In the genomic region with DNA sequence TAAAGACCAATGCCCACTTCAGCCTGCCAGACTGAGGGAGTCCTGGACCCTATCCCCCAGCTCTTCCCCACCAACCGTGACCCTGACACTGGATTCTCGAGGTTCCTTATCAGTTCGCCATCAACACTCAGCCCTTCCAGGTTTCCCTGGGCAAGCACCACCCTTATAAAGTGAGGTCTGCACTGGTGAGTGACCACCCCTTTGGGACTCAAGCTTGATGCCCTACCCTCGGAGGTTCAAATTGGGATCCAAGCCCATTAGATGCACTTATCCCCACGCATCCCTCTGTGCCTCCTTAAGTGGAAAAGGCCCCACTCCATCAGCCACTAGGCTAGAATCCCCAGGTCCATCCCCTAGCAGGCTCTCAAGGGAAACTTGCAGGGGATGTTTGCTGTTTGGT, we compare ENCODE assay signal across 9 mouse cellular contexts. TPM values are rescaled to one million over a fixed set of nuclear protein-coding genes. Genes with fewer than 3 reads are reported as not detected.
DNase-seq lines count a peak whose midpoint lies in the region; ATAC-seq and TF ChIP-seq lines count a peak whose summit lies in the region.
"Had no signal": no experiment of that assay in that cellular context is flagged by ENCODE, and none has a peak within 500 bp of the region (broad histone marks: within the 10 kb centered on the region; RNA-seq: fewer than 3 reads in every experiment).

No protein-coding gene starts in this region.

- DNase-seq in lung, adult 2 months = no peak
- no peak for DNase-seq in lung, postnatal 25 days (ENCODE audit: low spot score)
- DNase-seq in forebrain, embryonic 10.5 days (ENCODE audit: extremely low spot score, low spot score) = no peak
- DNase-seq in intestine, embryonic 14.5 days (ENCODE audit: low spot score) = no peak
- no peak for DNase-seq in frontal cortex, postnatal 14 days (ENCODE audit: low spot score in 2 of 2)
- DNase-seq in urinary bladder, postnatal 36 days (ENCODE audit: low spot score in 2 of 2) = no peak
- DNase-seq in adrenal gland, postnatal 25 days = no peak
- DNase-seq: gastrocnemius, postnatal 10 days had no signal

- H3K4me3 ChIP-seq in lung, adult 2 months (replicated peaks; ENCODE audit: extremely low read depth, low read depth, low read length) = peak overlapping the region; percentile 37
- H3K4me3 ChIP-seq in forebrain, embryonic 10.5 days = peak overlapping the region; percentile 86
- H3K4me3 ChIP-seq in intestine, embryonic 14.5 days (ENCODE audit: low read depth, low read length) = no peak overlapping the region
- H3K4me3 ChIP-seq in myocyte = peak overlapping the region; percentile 49

- H3K36me3 ChIP-seq in forebrain, embryonic 10.5 days (replicated peaks) = no peaks in the 10 kb centered on the region
- no peaks in the 10 kb centered on the region for H3K36me3 ChIP-seq in intestine, embryonic 14.5 days (ENCODE audit: control insufficient read depth, insufficient read depth, low read length)
- H3K36me3 ChIP-seq in myocyte (ENCODE audit: control insufficient read depth, insufficient read depth) = no peaks in the 10 kb centered on the region

- no peak overlapping the region for H3ac ChIP-seq in myocyte (ENCODE audit: control insufficient read depth, insufficient read length)

- no peak for ATAC-seq in intestine, embryonic 14.5 days (replicated peaks; ENCODE audit: low FRiP score, low TSS enrichment, low read depth)

- 46% methylated on average over 5 of the region's 5 CpGs for WGBS in lung, adult 2 months
- WGBS in forebrain, embryonic 10.5 days = 77% methylated on average over 5 of the region's 5 CpGs
- WGBS in intestine, embryonic 14.5 days = 66% methylated on average over 5 of the region's 5 CpGs

- no peak for TF ChIP-seq POLR2A in lung, adult 2 months (IDR thresholded peaks at IDR 0.05; ENCODE audit: borderline replicate concordance, extremely low read depth, low read depth, low read length)
- no peak for TF ChIP-seq POLR2A in myocyte (IDR thresholded peaks at IDR 0.05; ENCODE audit: insufficient read length, low read depth)

- peaks cover 35% of the 10 kb centered on the region for H3K79me2 ChIP-seq in myocyte (ENCODE audit: control insufficient read depth, insufficient read depth)

- H3K4me1 ChIP-seq in lung, adult 2 months (ENCODE audit: control insufficient read depth, insufficient read depth, low read length) = peaks cover 34% of the 10 kb centered on the region
- peaks cover 52% of the 10 kb centered on the region for H3K4me1 ChIP-seq in forebrain, embryonic 10.5 days
- peaks cover 20% of the 10 kb centered on the region; the same call in 1 of the 2 replicates for H3K4me1 ChIP-seq in intestine, embryonic 14.5 days (replicated peaks; ENCODE audit: control insufficient read depth, insufficient read depth, low read length)

- no peaks in the 10 kb centered on the region for H3K9me3 ChIP-seq in forebrain, embryonic 10.5 days
- H3K9me3 ChIP-seq in intestine, embryonic 14.5 days (ENCODE audit: control insufficient read depth, low read length) = no peaks in the 10 kb centered on the region

- peak overlapping the region; percentile 80 for H3K4me2 ChIP-seq in intestine, embryonic 14.5 days (ENCODE audit: low read length)
- peak overlapping the region; percentile 82 for H3K4me2 ChIP-seq in myocyte (ENCODE audit: low read depth)

- no peak overlapping the region for H3K9ac ChIP-seq in intestine, embryonic 14.5 days (ENCODE audit: low read length)

- TF ChIP-seq CTCF in lung, adult 2 months (IDR thresholded peaks at IDR 0.05; ENCODE audit: insufficient read depth, low read length) = no peak

- H3K27ac ChIP-seq in forebrain, embryonic 10.5 days = no peak overlapping the region
- no peak overlapping the region for H3K27ac ChIP-seq in intestine, embryonic 14.5 days (ENCODE audit: low read depth)

- H3K27me3 ChIP-seq in forebrain, embryonic 10.5 days (ENCODE audit: poor library complexity, severe bottlenecking) = peaks cover 35% of the 10 kb centered on the region
- no peaks in the 10 kb centered on the region for H3K27me3 ChIP-seq in intestine, embryonic 14.5 days (replicated peaks; ENCODE audit: control insufficient read depth, insufficient read depth, low read length)
- no peaks in the 10 kb centered on the region for H3K27me3 ChIP-seq in myocyte (ENCODE audit: control insufficient read depth, insufficient read depth, insufficient read length)

TF ChIP-seq in myocyte, 11 proteins besides CTCF, POLR2A, EP300 and RAD21:
- no peak for TF ChIP-seq USF1 (IDR thresholded peaks at IDR 0.05; ENCODE audit: low read depth)
- TF ChIP-seq SRF (IDR thresholded peaks at IDR 0.05; ENCODE audit: control insufficient read depth, insufficient read length, low read depth) = no peak
- no peak for TF ChIP-seq CEBPB (IDR thresholded peaks at IDR 0.05; ENCODE audit: insufficient read depth, poor library complexity, severe bottlenecking)
- no peak for TF ChIP-seq E2F4 (IDR thresholded peaks at IDR 0.05; ENCODE audit: insufficient read depth)
- no peak for TF ChIP-seq TCF3 (IDR thresholded peaks at IDR 0.05; ENCODE audit: insufficient read length, low read depth)
- no peak for TF ChIP-seq MAX (IDR thresholded peaks at IDR 0.05; ENCODE audit: low read depth)
- no peak for TF ChIP-seq MYOG (IDR thresholded peaks at IDR 0.05; ENCODE audit: control insufficient read depth in 1 of 3, insufficient read depth in 1 of 3, insufficient read length in 2 of 3, low read depth in 2 of 3)
- no peak for TF ChIP-seq TCF12 (IDR thresholded peaks at IDR 0.05; ENCODE audit: insufficient read depth, poor library complexity, severe bottlenecking)
- TF ChIP-seq POLR2AphosphoS2 (IDR thresholded peaks at IDR 0.05; ENCODE audit: insufficient read length, low read depth) = no peak
- TF ChIP-seq REST (IDR thresholded peaks at IDR 0.05; ENCODE audit: insufficient read depth, insufficient read length) = no peak
- no peak for TF ChIP-seq MYOD1 (IDR thresholded peaks at IDR 0.05; ENCODE audit: control insufficient read depth in 1 of 3, insufficient read length in 2 of 3, low read depth in 2 of 3)

RNA-seq across cellular contexts. Expression of gene Cerk, which starts 1.9 kb away (rescaled TPM):
- 38.2 and 40.8 TPM in 2 replicates for polyA plus RNA-seq in lung, adult 2 months (2012; rRNA removed)
- 10.7 and 10.9 TPM in 2 replicates for polyA plus RNA-seq in forebrain, embryonic 10.5 days (2016; fragmentation: Nextera tagmentation; extraction: Ambion mirVana)
- polyA plus RNA-seq in intestine, embryonic 14.5 days (2014; fragmentation: Nextera tagmentation; extraction: Ambion mirVana) = 11.5 and 11.7 TPM in 2 replicates
- 13.8 TPM for polyA plus RNA-seq in myocyte (2012; fragmentation: generic; extraction: Trizol)
- 26.4 and 29.6 TPM in 2 replicates for total RNA-seq in adrenal gland, postnatal 25 days (2021)

RNA-seq across cellular contexts. Expression of gene Tbc1d22a, which starts 30.2 kb away (rescaled TPM):
- 31.9 and 34.7 TPM in 2 replicates for polyA plus RNA-seq in lung, adult 2 months (2012; rRNA removed)
- 9.5 and 10.8 TPM in 2 replicates for polyA plus RNA-seq in forebrain, embryonic 10.5 days (2016; fragmentation: Nextera tagmentation; extraction: Ambion mirVana)
- polyA plus RNA-seq in intestine, embryonic 14.5 days (2014; fragmentation: Nextera tagmentation; extraction: Ambion mirVana) = 9.6 and 10.3 TPM in 2 replicates
- polyA plus RNA-seq in myocyte (2012; fragmentation: generic; extraction: Trizol) = 30.5 TPM
- total RNA-seq in adrenal gland, postnatal 25 days (2021) = 24.7 and 33.8 TPM in 2 replicates
